Mouse (Mus musculus) liver, adult 2 months (tissue): ENCODE data around the gene Dnajc4.
A peak's percentile ranks its signal among the peaks of the same experiment; 100 is the strongest.

ENCODE experiments used
- CTCF ChIP-seq: fragments of 200-500 bp; IDR thresholded peaks from 2 replicates; pipeline ENCODE4 v1.5.1; 2011; ENCODE audit warnings: low read depth, low read length, control low read depth
- POLR2A ChIP-seq: fragments of 200-500 bp; IDR thresholded peaks from 2 replicates; pipeline ENCODE4 v1.6.1; 2011; ENCODE audit warnings: low read length, control low read depth; ENCODE audit not compliant: insufficient read depth; ENCODE audit errors: extremely low read depth

- no peak for TF ChIP-seq POLR2A
- peak; percentile 36 for TF ChIP-seq CTCF
Observed at GRCm38 (mm10) chr19:6975537-6976521, 16.5 kb downstream of the Dnajc4 start, which contains the start of gene Plcb3.
